Mouse (Mus musculus): ENCODE data around the gene Rnf43. TPM values are rescaled to one million over a fixed set of nuclear protein-coding genes. Genes with fewer than 3 reads are reported as not detected.

The Rnf43 gene
- total RNA-seq, 2 experiments from 2014 or later: 4.4 to 5.7 TPM

GRCm38 (mm10) chr11:87675606-87676005 is 13.1 kb downstream of the Rnf43 start:
- no peak for DNase-seq (ENCODE audit: low spot score in 2 of 2)

GRCm38 (mm10) chr11:87677756-87678155 is 15.2 kb downstream of the Rnf43 start:
- no peak for DNase-seq (ENCODE audit: low spot score in 2 of 2)

DNA sequence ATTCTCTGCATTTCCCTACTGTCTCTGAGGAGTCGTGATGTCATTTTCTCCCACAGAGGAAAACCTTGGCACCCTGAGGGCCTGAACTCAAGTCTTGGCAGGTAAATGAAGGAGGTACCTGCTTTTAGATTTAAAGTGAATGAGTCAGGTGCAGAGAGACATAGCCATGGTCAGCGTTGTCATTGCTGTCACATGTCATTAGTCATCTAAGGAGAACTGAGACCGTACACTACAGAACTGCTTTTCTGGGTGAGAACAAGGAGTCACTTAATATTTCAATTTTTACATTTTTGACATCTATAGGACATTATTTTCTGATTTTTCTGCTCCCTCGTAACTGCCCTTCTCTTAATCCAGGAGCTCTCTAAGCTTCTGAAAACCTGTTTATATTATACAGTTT is 16.0 kb downstream of the Rnf43 start:
- DNase-seq (ENCODE audit: low spot score in 2 of 2): no peak

DNA sequence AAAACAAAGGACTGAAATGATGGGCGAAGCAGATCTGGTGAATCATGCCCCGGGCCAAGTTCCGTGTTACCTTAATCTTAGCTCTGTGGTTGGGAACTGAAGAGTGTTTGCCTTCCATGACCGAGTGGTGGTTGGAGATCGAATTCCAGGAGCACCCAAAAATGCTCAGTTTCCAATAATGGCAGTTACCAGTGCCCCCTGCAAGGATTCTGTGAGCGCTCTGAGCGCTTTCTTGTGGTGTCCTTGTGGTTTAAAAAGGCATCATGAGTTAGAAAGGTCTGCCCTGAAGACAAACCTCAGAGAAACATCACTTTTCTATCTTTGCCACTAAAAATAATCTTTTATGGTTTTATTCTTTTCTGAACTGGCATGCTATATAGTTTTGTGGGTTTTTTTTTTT is 16.5 kb downstream of the Rnf43 start:
- DNase-seq (ENCODE audit: low spot score in 2 of 2): no peak

DNA sequence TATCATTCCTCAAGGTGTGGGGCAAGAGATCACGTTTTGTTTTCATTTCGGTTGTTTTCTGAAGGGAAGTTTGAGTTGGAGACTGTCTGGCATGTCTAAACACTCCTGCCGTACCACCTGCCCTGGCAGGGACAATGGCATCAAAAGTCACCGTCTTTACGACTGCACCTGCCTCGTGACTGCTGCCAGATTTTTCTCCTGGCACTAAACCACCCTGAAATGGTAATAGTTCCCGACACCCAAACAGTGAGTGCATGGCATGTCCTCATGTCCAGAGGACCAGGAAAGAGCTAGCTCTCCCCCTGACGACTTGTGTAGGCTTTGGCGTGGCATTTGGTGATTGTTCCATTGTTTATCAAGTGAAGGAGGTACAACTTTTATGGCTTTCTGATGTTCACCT is 18.3 kb downstream of the Rnf43 start:
- DNase-seq (ENCODE audit: low spot score in 2 of 2): no peak

DNA sequence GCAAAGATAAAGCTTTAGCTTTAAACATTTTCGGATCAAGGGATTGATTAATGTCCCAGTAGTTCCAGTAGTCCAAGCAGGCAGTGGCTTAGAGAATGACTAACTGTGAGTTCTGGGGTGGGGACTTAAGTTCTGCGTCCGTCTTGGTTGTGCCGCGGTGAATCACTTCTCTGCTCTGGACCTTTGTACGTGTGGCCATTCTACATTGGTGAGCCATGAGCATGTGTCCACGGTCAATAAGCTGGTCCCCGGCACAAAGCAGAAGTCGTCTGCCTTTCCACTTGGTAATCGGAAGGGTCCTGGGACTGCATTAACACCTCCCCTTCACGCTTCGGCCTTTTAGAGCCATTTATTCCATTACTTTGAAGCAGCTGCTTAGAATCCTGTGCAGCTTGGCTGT is 19.6 kb downstream of the Rnf43 start:
- no peak for DNase-seq (ENCODE audit: low spot score in 2 of 2)

DNA sequence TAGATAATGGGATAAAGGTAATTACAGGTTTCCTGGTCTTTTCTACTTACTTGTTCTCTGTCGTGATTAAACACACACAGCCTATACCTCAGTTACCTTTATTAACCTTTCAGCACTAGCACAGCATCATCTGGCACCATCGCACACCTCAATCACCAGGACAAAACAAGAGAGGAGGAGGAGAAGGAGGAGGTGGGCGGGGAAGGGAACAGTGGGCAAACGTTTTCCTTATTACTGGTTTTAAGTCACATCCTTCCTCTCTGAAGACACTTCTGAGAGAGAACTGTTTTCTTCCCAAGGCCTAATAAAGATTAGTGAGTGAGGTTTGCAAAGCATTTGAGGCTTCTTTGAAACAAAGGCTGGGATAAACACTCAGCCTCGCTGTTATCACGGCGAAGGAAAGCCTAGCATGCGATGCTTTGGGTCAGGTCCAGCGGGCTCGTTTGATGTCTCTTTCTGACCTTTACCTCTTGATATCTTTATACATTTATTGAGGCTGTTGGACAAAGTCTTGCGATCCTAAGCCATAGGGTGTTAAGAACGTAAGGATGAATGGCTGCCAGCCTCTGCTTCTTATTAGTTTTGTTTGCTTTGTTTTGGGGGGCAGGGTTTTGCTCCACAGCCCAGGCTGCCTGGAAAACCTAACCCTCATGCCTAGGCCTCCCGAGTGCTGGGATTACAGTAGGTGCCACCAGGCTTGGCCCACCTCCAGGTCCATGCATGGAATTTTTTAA is 20.5 kb downstream of the Rnf43 start:
- DNase-seq (ENCODE audit: low spot score in 2 of 2): no peak

GRCm38 (mm10) chr11:87686407-87686806 is 23.9 kb downstream of the Rnf43 start:
- no peak for DNase-seq (ENCODE audit: low spot score in 2 of 2)

- no peak for DNase-seq (ENCODE audit: low spot score in 2 of 2)
Observed at GRCm38 (mm10) chr11:87687246-87688225, 25.0 kb downstream of the Rnf43 start.

- DNase-seq (ENCODE audit: low spot score in 2 of 2): no peak
Observed at GRCm38 (mm10) chr11:87688478-87689203, 26.1 kb downstream of the Rnf43 start.

GRCm38 (mm10) chr11:87689402-87689808 is 26.9 kb downstream of the Rnf43 start:
- DNase-seq (ENCODE audit: low spot score in 2 of 2): peak in 1 of 2 experiments; percentile 17

DNA sequence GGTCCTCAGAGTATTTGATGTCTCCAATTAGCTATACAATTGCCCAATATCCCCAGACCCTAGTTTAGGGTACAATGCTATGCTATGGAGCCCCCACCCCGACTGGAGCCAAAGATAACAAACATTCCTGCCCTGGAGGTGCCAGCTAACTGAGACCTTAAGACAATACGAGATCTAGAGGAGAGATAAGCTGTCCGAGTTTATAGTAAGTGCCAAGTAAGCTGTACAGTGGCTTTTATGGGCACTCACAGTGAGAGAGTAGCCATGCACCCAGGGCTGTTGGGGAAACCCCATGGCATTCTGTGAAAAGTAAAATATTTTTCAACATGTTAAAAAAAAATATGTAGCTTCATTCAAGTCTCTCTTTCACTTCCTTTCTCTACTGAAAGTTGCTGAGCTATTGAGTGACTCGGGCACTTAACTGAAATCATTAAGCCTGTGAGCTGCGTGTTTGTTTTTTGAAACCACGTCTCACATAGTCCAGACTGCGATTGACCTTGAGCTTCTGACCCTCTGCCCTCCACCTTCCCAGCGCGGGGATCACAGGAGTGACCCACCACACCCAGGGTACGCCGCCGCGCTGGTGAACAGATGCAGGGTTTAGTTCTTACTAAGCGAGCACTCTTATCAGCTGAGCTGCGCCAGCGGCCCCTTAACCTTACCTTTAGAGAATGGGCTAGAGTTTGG is 27.7 kb downstream of the Rnf43 start:
- no peak for DNase-seq (ENCODE audit: low spot score in 2 of 2)

DNA sequence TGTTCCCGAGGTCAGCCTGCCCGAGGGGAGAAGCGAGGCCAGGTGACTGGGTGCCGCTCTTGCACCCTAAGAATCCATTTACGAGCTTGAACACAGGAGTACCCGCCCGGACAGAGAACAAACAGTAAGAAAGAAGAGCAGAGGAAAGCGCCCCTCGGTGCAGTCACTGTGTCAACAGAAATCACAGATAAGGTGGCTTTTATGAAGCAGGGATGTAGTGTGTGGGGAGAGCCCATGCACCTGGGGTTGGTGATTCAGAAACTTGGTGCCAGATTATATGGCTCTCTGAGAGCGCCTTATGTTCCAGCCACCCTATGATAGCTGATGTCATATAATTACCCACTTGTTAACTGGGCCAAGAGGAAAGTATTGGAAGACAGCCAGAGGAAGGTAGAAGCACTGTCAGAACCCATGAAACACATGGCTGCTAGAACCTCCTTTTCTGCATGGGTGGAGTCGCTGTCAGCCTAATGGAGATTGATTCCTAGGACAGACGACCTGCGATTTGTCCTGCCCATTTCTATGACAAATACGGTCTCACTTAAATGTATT is 34.7 kb downstream of the Rnf43 start:
- no peak for DNase-seq (ENCODE audit: low spot score in 2 of 2)

GRCm38 (mm10) chr11:87698126-87698525 is 35.6 kb downstream of the Rnf43 start:
- DNase-seq (ENCODE audit: low spot score in 2 of 2): no peak

GRCm38 (mm10) chr11:87701108-87701507 is 38.6 kb downstream of the Rnf43 start:
- no peak for DNase-seq (ENCODE audit: low spot score in 2 of 2)

GRCm38 (mm10) chr11:87701877-87702620 is 39.5 kb downstream of the Rnf43 start:
- no peak for DNase-seq (ENCODE audit: low spot score in 2 of 2)

GRCm38 (mm10) chr11:87703654-87704053 is 41.1 kb downstream of the Rnf43 start:
- no peak for DNase-seq (ENCODE audit: low spot score in 2 of 2)

GRCm38 (mm10) chr11:87704289-87704688 is 41.8 kb downstream of the Rnf43 start:
- DNase-seq (ENCODE audit: low spot score in 2 of 2): no peak

DNA sequence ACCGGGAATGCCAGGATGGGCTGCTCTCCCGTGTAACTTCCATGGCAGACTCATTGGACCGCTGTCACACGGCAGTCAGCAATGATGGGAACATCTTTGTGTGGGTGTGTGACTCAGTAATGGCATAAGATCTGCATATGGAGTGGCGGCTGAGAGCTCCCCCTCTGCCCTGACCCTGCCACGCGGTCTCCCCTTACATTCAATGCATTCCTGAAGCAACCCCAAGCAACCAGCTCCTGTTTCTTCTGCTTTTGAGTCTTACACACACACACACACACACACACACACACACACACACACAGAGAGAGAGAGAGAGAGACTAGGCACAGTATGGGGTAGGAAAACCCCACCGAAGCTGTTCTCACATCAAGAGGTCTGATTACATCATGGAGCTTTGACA is 45.0 kb downstream of the Rnf43 start:
- DNase-seq (ENCODE audit: low spot score in 2 of 2): no peak

DNA sequence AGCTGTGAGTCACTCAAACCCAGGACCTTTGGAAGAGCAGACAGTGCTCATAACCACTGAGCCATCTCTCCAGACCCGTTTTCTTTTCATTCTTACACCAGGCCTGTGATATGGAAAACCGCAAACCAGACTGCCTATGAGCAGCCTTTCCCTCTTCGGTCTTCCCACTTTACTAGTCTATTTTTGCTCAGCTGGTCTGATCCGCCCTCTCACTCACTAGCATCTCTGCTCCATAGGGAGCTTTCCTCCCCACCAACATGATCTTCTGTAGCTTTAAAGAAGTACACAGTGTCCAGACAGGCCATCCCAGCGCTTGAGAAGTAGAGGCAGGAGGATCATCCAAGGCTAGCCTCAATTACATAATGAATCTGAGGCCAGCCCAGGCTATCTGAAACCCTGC is 46.5 kb downstream of the Rnf43 start:
- DNase-seq (ENCODE audit: low spot score in 2 of 2): no peak

Data from adrenal gland, postnatal 4 days (tissue).